Mouse (Mus musculus): ENCODE results near the gene Nr3c2. TPM values are rescaled to one million over a fixed set of nuclear protein-coding genes. Genes with fewer than 3 reads are reported as not detected.

The Nr3c2 gene
- polyA plus RNA-seq, 1 experiment from 2014 or later: 3.0 TPM

GRCm38 (mm10) chr8:77132903-77133637 lies 233.8 kb downstream of the Nr3c2 start:
- Histone ChIP-seq H3K4me3 (no peak overlapping the region), H3K4me2 (peak overlapping the region; percentile 5; the same call in 1 of the 2 replicates), H3K9ac (no peak overlapping the region), H3K27me3 (no peaks in the 10 kb centered on the region), H3K36me3 (no peaks in the 10 kb centered on the region), H3K27ac (no peak overlapping the region), H3K9me3 (peaks cover 8% of the 10 kb centered on the region), H3K4me1 (peaks cover 3% of the 10 kb centered on the region; the same call in 1 of the 2 replicates)
- WGBS: 29% methylated on average over 11 of the region's 11 CpGs
- ATAC-seq (ENCODE audit: insufficient number of reproducible peaks, insufficient read depth, low FRiP score, low TSS enrichment, low read depth): no peak

- Histone ChIP-seq H3K4me2 (no peak overlapping the region), H3K27me3 (no peaks in the 10 kb centered on the region), H3K27ac (peak overlapping the region; percentile 12; the same call in 1 of the 2 replicates), H3K4me1 (peaks cover 3% of the 10 kb centered on the region; the same call in 1 of the 2 replicates), H3K4me3 (no peak overlapping the region), H3K9me3 (peaks cover 8% of the 10 kb centered on the region), H3K36me3 (no peaks in the 10 kb centered on the region), H3K9ac (no peak overlapping the region)
- WGBS: 49% methylated on average over 7 of the region's 7 CpGs
- ATAC-seq (ENCODE audit: insufficient number of reproducible peaks, insufficient read depth, low FRiP score, low TSS enrichment, low read depth): no peak
Measured at GRCm38 (mm10) chr8:77133797-77134385, 234.6 kb downstream of the Nr3c2 start.

- no peaks in the 10 kb centered on the region for H3K4me1 ChIP-seq
- no peak overlapping the region for H3K9ac ChIP-seq
- H3K9me3 ChIP-seq: no peaks in the 10 kb centered on the region
- H3K4me2 ChIP-seq: no peak overlapping the region
- H3K4me3 ChIP-seq: no peak overlapping the region
- H3K27ac ChIP-seq: no peak overlapping the region
- no peaks in the 10 kb centered on the region for H3K27me3 ChIP-seq
- ATAC-seq (ENCODE audit: insufficient number of reproducible peaks, insufficient read depth, low FRiP score, low TSS enrichment, low read depth): no peak
- 72% methylated on average over 3 of the region's 3 CpGs for WGBS
- H3K36me3 ChIP-seq: no peaks in the 10 kb centered on the region
Measured at GRCm38 (mm10) chr8:77145285-77145684, 246.0 kb downstream of the Nr3c2 start.

GRCm38 (mm10) chr8:77154496-77154895 lies 255.3 kb downstream of the Nr3c2 start:
- H3K4me3 ChIP-seq: no peak overlapping the region
- H3K4me1 ChIP-seq: no peaks in the 10 kb centered on the region
- H3K4me2 ChIP-seq: no peak overlapping the region
- WGBS: 46% methylated on average over 3 of the region's 3 CpGs
- H3K27ac ChIP-seq: no peak overlapping the region
- H3K9me3 ChIP-seq: no peaks in the 10 kb centered on the region
- H3K27me3 ChIP-seq: no peaks in the 10 kb centered on the region
- ATAC-seq (ENCODE audit: insufficient number of reproducible peaks, insufficient read depth, low FRiP score, low TSS enrichment, low read depth): no peak
- H3K9ac ChIP-seq: no peak overlapping the region
- no peaks in the 10 kb centered on the region for H3K36me3 ChIP-seq

GRCm38 (mm10) chr8:77169320-77169719 lies 270.1 kb downstream of the Nr3c2 start:
- 93% methylated on average over 6 of the region's 6 CpGs for WGBS
- H3K9me3 ChIP-seq: no peaks in the 10 kb centered on the region
- ATAC-seq (ENCODE audit: insufficient number of reproducible peaks, insufficient read depth, low FRiP score, low TSS enrichment, low read depth): no peak
- no peak overlapping the region for H3K4me2 ChIP-seq
- no peak overlapping the region for H3K9ac ChIP-seq
- H3K36me3 ChIP-seq: no peaks in the 10 kb centered on the region
- no peaks in the 10 kb centered on the region for H3K4me1 ChIP-seq
- H3K27me3 ChIP-seq: no peaks in the 10 kb centered on the region
- H3K27ac ChIP-seq: no peak overlapping the region
- H3K4me3 ChIP-seq: no peak overlapping the region

- ATAC-seq (ENCODE audit: insufficient number of reproducible peaks, insufficient read depth, low FRiP score, low TSS enrichment, low read depth): no peak
- H3K27ac ChIP-seq: no peak overlapping the region
- 85% methylated on average over 4 of the region's 4 CpGs for WGBS
- H3K27me3 ChIP-seq: no peaks in the 10 kb centered on the region
- no peaks in the 10 kb centered on the region for H3K4me1 ChIP-seq
- no peak overlapping the region for H3K4me3 ChIP-seq
- no peak overlapping the region for H3K9ac ChIP-seq
- H3K36me3 ChIP-seq: no peaks in the 10 kb centered on the region
- no peak overlapping the region for H3K4me2 ChIP-seq
- H3K9me3 ChIP-seq: no peaks in the 10 kb centered on the region
Measured at GRCm38 (mm10) chr8:77169757-77170438, 270.7 kb downstream of the Nr3c2 start.

- no peak for ATAC-seq (ENCODE audit: insufficient number of reproducible peaks, insufficient read depth, low FRiP score, low TSS enrichment, low read depth)
- no peak overlapping the region for H3K9ac ChIP-seq
- 94% methylated on average over 4 of the region's 4 CpGs for WGBS
- no peak overlapping the region for H3K27ac ChIP-seq
- no peaks in the 10 kb centered on the region for H3K36me3 ChIP-seq
- no peaks in the 10 kb centered on the region for H3K9me3 ChIP-seq
- no peak overlapping the region for H3K4me3 ChIP-seq
- H3K27me3 ChIP-seq: no peaks in the 10 kb centered on the region
- H3K4me1 ChIP-seq: no peaks in the 10 kb centered on the region
- no peak overlapping the region for H3K4me2 ChIP-seq
Measured at GRCm38 (mm10) chr8:77170439-77170759, 271.2 kb downstream of the Nr3c2 start.

GRCm38 (mm10) chr8:77173075-77173657 lies 273.9 kb downstream of the Nr3c2 start:
- WGBS: 52% methylated on average over 12 of the region's 12 CpGs
- no peaks in the 10 kb centered on the region for H3K4me1 ChIP-seq
- ATAC-seq (ENCODE audit: insufficient number of reproducible peaks, insufficient read depth, low FRiP score, low TSS enrichment, low read depth): no peak
- H3K9me3 ChIP-seq: no peaks in the 10 kb centered on the region
- no peak overlapping the region for H3K9ac ChIP-seq
- H3K4me2 ChIP-seq: no peak overlapping the region
- H3K27ac ChIP-seq: no peak overlapping the region
- H3K36me3 ChIP-seq: no peaks in the 10 kb centered on the region
- H3K4me3 ChIP-seq: no peak overlapping the region
- H3K27me3 ChIP-seq: no peaks in the 10 kb centered on the region

GRCm38 (mm10) chr8:77173736-77174135 lies 274.5 kb downstream of the Nr3c2 start:
- Histone ChIP-seq H3K4me2 (no peak overlapping the region), H3K27ac (no peak overlapping the region), H3K4me1 (no peaks in the 10 kb centered on the region), H3K9ac (no peak overlapping the region), H3K4me3 (no peak overlapping the region), H3K27me3 (no peaks in the 10 kb centered on the region), H3K9me3 (no peaks in the 10 kb centered on the region), H3K36me3 (no peaks in the 10 kb centered on the region)
- whole genome bisulfite sequencing: 51% methylated on average over 3 of the region's 3 CpGs
- no peak for ATAC-seq (ENCODE audit: insufficient number of reproducible peaks, insufficient read depth, low FRiP score, low TSS enrichment, low read depth)

- H3K9ac ChIP-seq: no peak overlapping the region
- H3K4me3 ChIP-seq: no peak overlapping the region
- WGBS: 86% methylated on average over 4 of the region's 4 CpGs
Measured at GRCm38 (mm10) chr8:77175471-77175870, 276.2 kb downstream of the Nr3c2 start.

GRCm38 (mm10) chr8:77176343-77176742 lies 277.1 kb downstream of the Nr3c2 start:
- ATAC-seq (ENCODE audit: insufficient number of reproducible peaks, insufficient read depth, low FRiP score, low TSS enrichment, low read depth): no peak
- H3K9me3 ChIP-seq: no peaks in the 10 kb centered on the region
- no peaks in the 10 kb centered on the region for H3K27me3 ChIP-seq
- H3K4me1 ChIP-seq: no peaks in the 10 kb centered on the region
- 64% methylated on average over 4 of the region's 4 CpGs for WGBS
- H3K27ac ChIP-seq: no peak overlapping the region
- H3K9ac ChIP-seq: no peak overlapping the region
- no peak overlapping the region for H3K4me3 ChIP-seq
- H3K36me3 ChIP-seq: no peaks in the 10 kb centered on the region
- H3K4me2 ChIP-seq: no peak overlapping the region

More at GRCm38 (mm10) chr8:77175471-77175870, 276.2 kb downstream of the Nr3c2 start:
- Histone ChIP-seq H3K9me3 (no peaks in the 10 kb centered on the region), H3K4me1 (no peaks in the 10 kb centered on the region), H3K4me2 (no peak overlapping the region), H3K36me3 (no peaks in the 10 kb centered on the region), H3K27ac (no peak overlapping the region), H3K27me3 (no peaks in the 10 kb centered on the region)
- ATAC-seq (ENCODE audit: insufficient number of reproducible peaks, insufficient read depth, low FRiP score, low TSS enrichment, low read depth): no peak
